Mouse (Mus musculus) ES-E14 (cell line): Measurements from ENCODE around the gene Ifna11. TPM values are rescaled to one million over a fixed set of nuclear protein-coding genes. Genes with fewer than 3 reads are reported as not detected.
"Not testable (repeated sequence)": the region's sequence is repeated elsewhere in the genome, so short reads cannot be mapped to it uniquely, and the experiment has no call there.

Experiments
- DNase-seq: peaks from one replicate; pipeline ENCODE4 v3.0.0-alpha.2; 2013; ENCODE audit warnings: low read depth, low spot score
- H3K27ac ChIP-seq: 2 replicates; pipeline ENCODE4 v1.5.1; 2012; ENCODE audit warnings: low read depth, mild to moderate bottlenecking, low read length, moderate library complexity, mixed read lengths; ENCODE audit not compliant: poor library complexity, insufficient read depth, severe bottlenecking
- H3K36me3 ChIP-seq: 2 replicates; pipeline ENCODE4 v1.6.1; 2012; ENCODE audit warnings: mild to moderate bottlenecking, low read length, moderate library complexity, mixed read lengths; ENCODE audit not compliant: control insufficient read depth, poor library complexity, insufficient read depth, severe bottlenecking
- H3K4me1 ChIP-seq, 2 experiments: fragments of 150-350 bp in 1 of 2; sonication (generic) in 1 of 2; 2 replicates each; pipeline ENCODE4 v1.6.1; 2012; ENCODE audit warnings: low read length in 2 of 2, mild to moderate bottlenecking in 1 of 2, mixed read lengths in 1 of 2; ENCODE audit not compliant: control insufficient read depth in 2 of 2, insufficient read depth in 2 of 2, poor library complexity in 1 of 2
- H3K4me3 ChIP-seq, 2 experiments: fragments of 150-350 bp in 1 of 2; sonication (generic) in 1 of 2; 2 replicates each; pipeline ENCODE4 v1.5.1; 2012; ENCODE audit warnings: low read length in 2 of 2, low read depth in 1 of 2, mild to moderate bottlenecking in 1 of 2, mixed read lengths in 1 of 2; ENCODE audit not compliant: insufficient read depth in 1 of 2, poor library complexity in 1 of 2, severe bottlenecking in 1 of 2
- H3K9ac ChIP-seq: 2 replicates; pipeline ENCODE4 v1.6.1; 2012; ENCODE audit warnings: low read depth, mild to moderate bottlenecking, low read length, mixed read lengths; ENCODE audit not compliant: poor library complexity, insufficient read depth, severe bottlenecking
- H3K9me3 ChIP-seq: fragments of 150-350 bp; sonication (generic); 2 replicates; pipeline ENCODE4 v1.6.1; 2012; ENCODE audit warnings: low read depth, mild to moderate bottlenecking, low read length; ENCODE audit not compliant: control insufficient read depth, insufficient read depth
- CHD2 ChIP-seq: IDR thresholded peaks from 2 replicates; pipeline ENCODE4 v1.6.1; 2014; ENCODE audit warnings: mild to moderate bottlenecking, low read depth, low read length, inconsistent platforms
- HCFC1 ChIP-seq: IDR thresholded peaks from 2 replicates; pipeline ENCODE4 v1.6.1; 2012; ENCODE audit warnings: low read length, inconsistent platforms, borderline replicate concordance; ENCODE audit not compliant: insufficient read depth
- MAFK ChIP-seq: IDR thresholded peaks from 2 replicates; pipeline ENCODE4 v1.6.1; 2014; ENCODE audit warnings: mild to moderate bottlenecking, low read depth, low read length, inconsistent platforms; ENCODE audit not compliant: insufficient read depth
- ZC3H11A ChIP-seq: IDR thresholded peaks from 2 replicates; pipeline ENCODE4 v1.6.1; 2012; ENCODE audit warnings: low read depth, mild to moderate bottlenecking, inconsistent platforms, low read length, borderline replicate concordance
- ZNF384 ChIP-seq: IDR thresholded peaks from 2 replicates; pipeline ENCODE4 v1.6.1; 2012; ENCODE audit warnings: low read depth, low read length, inconsistent platforms
- in situ Hi-C, 2 experiments: fragments of 600-800 bp; cut with MboI; formaldehyde crosslinking; loops; one replicate each; pipeline ENCODE4 v1.15.1; 2025; ENCODE audit warnings: low sequenced_read_pairs in 2 of 2, inconsistent platforms in 1 of 2; ENCODE audit not compliant: unreplicated experiment in 2 of 2
- total RNA-seq: library from RNA; depleted of rRNA; stranded (reverse); fragments of 300-350 nt; gene quantifications from 2 replicates; pipeline ENCODE4 v1.2.3, GENCODE M21; 2012

The Ifna11 gene
- total RNA-seq, 1 experiment, result not detected

- no peaks in the 10 kb centered on the region for H3K36me3 ChIP-seq
- no peak within 1 kb of the TSS for H3K9ac ChIP-seq
- TF ChIP-seq MAFK (no peak), ZNF384 (no peak), ZC3H11A (no peak), CHD2 (no peak), HCFC1 (no peak)
- no peaks in the 10 kb centered on the region for H3K9me3 ChIP-seq
- H3K27ac ChIP-seq, result no peak within 1 kb of the TSS
- no peak for DNase-seq
- in situ Hi-C loops, result no loop called here
- no peaks in the 10 kb centered on the region for H3K4me1 ChIP-seq
- no peak within 1 kb of the TSS for H3K4me3 ChIP-seq
Measured at GRCm38 (mm10) chr4:88815928-88816327, 3.8 kb upstream of the Ifna11 start, which contains the start of gene Ifna7. Gene Ifna7 (plus strand): TSS chr4:88816228.

GRCm38 (mm10) chr4:88822995-88823394 is 3.2 kb downstream of the Ifna11 start:
- DNase-seq, result no peak
- Histone ChIP-seq H3K4me3 (no peak overlapping the region), H3K9me3 (no peaks in the 10 kb centered on the region), H3K27ac (no peak overlapping the region), H3K4me1 (no peaks in the 10 kb centered on the region), H3K9ac (no peak overlapping the region), H3K36me3 (no peaks in the 10 kb centered on the region)
- no peak for TF ChIP-seq MAFK
- TF ChIP-seq HCFC1, result no peak
- TF ChIP-seq CHD2, result no peak
- no peak for TF ChIP-seq ZC3H11A
- TF ChIP-seq ZNF384, result no peak
- in situ Hi-C loops, result no loop called here

GRCm38 (mm10) chr4:88827116-88827515 is 7.4 kb downstream of the Ifna11 start, which contains the start of gene Ifna6:
Gene Ifna6 (plus strand): TSS chr4:88827416.
- H3K27ac ChIP-seq, H3K4me3 ChIP-seq, H3K36me3 ChIP-seq, H3K4me1 ChIP-seq, H3K9me3 ChIP-seq, DNase-seq, H3K9ac ChIP-seq, in situ Hi-C loops: not testable (repeated sequence)

GRCm38 (mm10) chr4:88830523-88830922 is 10.8 kb downstream of the Ifna11 start:
- no peaks in the 10 kb centered on the region for H3K4me1 ChIP-seq
- H3K27ac ChIP-seq, result no peak overlapping the region
- no peak for DNase-seq
- H3K36me3 ChIP-seq, result no peaks in the 10 kb centered on the region
- no peak for TF ChIP-seq ZC3H11A
- no peaks in the 10 kb centered on the region for H3K9me3 ChIP-seq
- in situ Hi-C loops, result no loop called here
- no peak overlapping the region for H3K4me3 ChIP-seq
- no peak overlapping the region for H3K9ac ChIP-seq

GRCm38 (mm10) chr4:88835225-88835624 is 15.5 kb downstream of the Ifna11 start, which contains the start of gene Ifna5:
Gene Ifna5 (plus strand): TSS chr4:88835525.
- H3K27ac ChIP-seq, H3K4me3 ChIP-seq, DNase-seq, in situ Hi-C loops, H3K36me3 ChIP-seq, H3K9me3 ChIP-seq, H3K9ac ChIP-seq, H3K4me1 ChIP-seq: not testable (repeated sequence)
